Mouse (Mus musculus): ENCODE results near the gene Ldhd. TPM values are rescaled to one million over a fixed set of nuclear protein-coding genes. Genes with fewer than 3 reads are reported as not detected.
A peak's percentile ranks its signal among the peaks of the same experiment; 100 is the strongest.

Gene Ldhd
- polyA plus RNA-seq, 1 experiment from 2014 or later = 1.3 TPM

DNA sequence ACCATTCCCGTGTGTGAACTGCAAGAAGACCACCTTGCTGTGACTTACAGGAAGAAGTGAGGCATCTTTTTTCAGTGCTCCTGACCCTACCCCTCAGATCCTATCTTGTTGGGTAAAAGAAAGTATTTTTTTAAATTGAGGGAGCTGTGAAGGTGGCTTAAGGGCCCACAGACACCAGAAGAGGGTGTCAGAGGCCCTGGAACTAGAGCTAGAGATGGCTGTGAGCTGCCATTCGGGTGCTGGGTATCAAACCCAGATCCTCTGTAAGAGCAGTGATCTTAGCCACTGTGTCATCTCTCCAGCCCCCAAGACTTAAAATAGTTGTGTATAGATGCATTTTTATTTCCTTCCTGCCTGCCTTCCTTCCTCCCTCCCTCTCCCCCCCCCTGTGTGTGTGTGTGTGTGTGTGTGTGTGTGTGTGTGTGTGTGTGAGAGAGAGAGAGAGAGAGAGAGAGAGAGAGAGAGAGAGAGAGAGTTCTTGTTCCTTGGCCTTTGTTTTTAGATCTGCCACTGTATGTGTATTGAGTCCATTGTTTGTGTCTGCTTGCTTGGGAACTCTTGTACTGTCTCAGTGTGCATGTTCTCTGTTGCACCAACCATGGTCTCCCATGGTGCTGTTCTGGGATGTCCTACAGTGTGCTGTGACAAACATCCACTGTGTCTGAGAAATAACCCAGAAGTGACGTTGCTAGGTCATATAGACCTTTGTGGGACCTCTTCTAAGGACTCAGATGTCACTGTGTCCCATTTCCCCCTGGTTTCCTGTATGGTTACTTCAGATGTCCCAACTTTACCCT lies 35.9 kb downstream of the Ldhd start:
- Histone ChIP-seq H3K9me3 (replicated peaks; ENCODE audit: control insufficient read depth, low read length, poor library complexity, severe bottlenecking) (no peaks in the 10 kb centered on the region), H3K36me3 (ENCODE audit: control insufficient read depth, insufficient read depth, low read length) (no peaks in the 10 kb centered on the region), H3K4me3 (ENCODE audit: low read depth, low read length) (no peak overlapping the region), H3K27ac (ENCODE audit: low read length) (no peak overlapping the region), H3K4me1 (ENCODE audit: control insufficient read depth, insufficient read depth, low read length) (peaks cover 20% of the 10 kb centered on the region), H3K9ac (ENCODE audit: low read depth, low read length) (no peak overlapping the region), H3K27me3 (ENCODE audit: control insufficient read depth, insufficient read depth, low read depth, low read length) (no peaks in the 10 kb centered on the region), H3K4me2 (ENCODE audit: low read length) (no peak overlapping the region)
- ATAC-seq = no peak
- 89% methylated on average over 3 of the region's 3 CpGs for WGBS

- Histone ChIP-seq H3K27ac (ENCODE audit: low read length) (no peak overlapping the region), H3K4me3 (ENCODE audit: low read depth, low read length) (no peak overlapping the region), H3K4me1 (ENCODE audit: control insufficient read depth, insufficient read depth, low read length) (peaks cover 20% of the 10 kb centered on the region), H3K9me3 (replicated peaks; ENCODE audit: control insufficient read depth, low read length, poor library complexity, severe bottlenecking) (no peaks in the 10 kb centered on the region), H3K27me3 (ENCODE audit: control insufficient read depth, insufficient read depth, low read depth, low read length) (no peaks in the 10 kb centered on the region), H3K36me3 (ENCODE audit: control insufficient read depth, insufficient read depth, low read length) (no peaks in the 10 kb centered on the region), H3K9ac (ENCODE audit: low read depth, low read length) (no peak overlapping the region), H3K4me2 (ENCODE audit: low read length) (no peak overlapping the region)
- WGBS = 66% methylated on average over 7 of the region's 7 CpGs
- no peak for ATAC-seq
Observed at GRCm38 (mm10) chr8:111592390-111592910, 37.7 kb downstream of the Ldhd start.

GRCm38 (mm10) chr8:111591176-111591575 lies 39.0 kb downstream of the Ldhd start:
- Histone ChIP-seq H3K27ac (ENCODE audit: low read length) (no peak overlapping the region), H3K4me1 (ENCODE audit: control insufficient read depth, insufficient read depth, low read length) (peaks cover 14% of the 10 kb centered on the region), H3K9ac (ENCODE audit: low read depth, low read length) (no peak overlapping the region), H3K4me2 (ENCODE audit: low read length) (no peak overlapping the region), H3K4me3 (ENCODE audit: low read depth, low read length) (no peak overlapping the region), H3K27me3 (ENCODE audit: control insufficient read depth, insufficient read depth, low read depth, low read length) (no peaks in the 10 kb centered on the region), H3K36me3 (ENCODE audit: control insufficient read depth, insufficient read depth, low read length) (no peaks in the 10 kb centered on the region), H3K9me3 (replicated peaks; ENCODE audit: control insufficient read depth, low read length, poor library complexity, severe bottlenecking) (no peaks in the 10 kb centered on the region)
- no peak for ATAC-seq

GRCm38 (mm10) chr8:111590214-111590613 lies 40.0 kb downstream of the Ldhd start:
- no peak for ATAC-seq
- Histone ChIP-seq H3K4me3 (ENCODE audit: low read depth, low read length) (no peak overlapping the region), H3K4me2 (ENCODE audit: low read length) (no peak overlapping the region), H3K27ac (ENCODE audit: low read length) (no peak overlapping the region), H3K9ac (ENCODE audit: low read depth, low read length) (no peak overlapping the region), H3K36me3 (ENCODE audit: control insufficient read depth, insufficient read depth, low read length) (no peaks in the 10 kb centered on the region), H3K9me3 (replicated peaks; ENCODE audit: control insufficient read depth, low read length, poor library complexity, severe bottlenecking) (no peaks in the 10 kb centered on the region), H3K27me3 (ENCODE audit: control insufficient read depth, insufficient read depth, low read depth, low read length) (no peaks in the 10 kb centered on the region), H3K4me1 (ENCODE audit: control insufficient read depth, insufficient read depth, low read length) (peaks cover 10% of the 10 kb centered on the region)
- 87% methylated on average over 3 of the region's 3 CpGs for WGBS

- H3K4me1 ChIP-seq (ENCODE audit: control insufficient read depth, insufficient read depth, low read length) = peaks cover 7% of the 10 kb centered on the region; the same call in 1 of the 2 replicates
- WGBS = 94% methylated on average over 2 of the region's 2 CpGs
- no peak overlapping the region for H3K4me3 ChIP-seq (ENCODE audit: low read depth, low read length)
- no peaks in the 10 kb centered on the region for H3K36me3 ChIP-seq (ENCODE audit: control insufficient read depth, insufficient read depth, low read length)
- no peaks in the 10 kb centered on the region for H3K27me3 ChIP-seq (ENCODE audit: control insufficient read depth, insufficient read depth, low read depth, low read length)
- H3K9ac ChIP-seq (ENCODE audit: low read depth, low read length) = no peak overlapping the region
- H3K27ac ChIP-seq (ENCODE audit: low read length) = no peak overlapping the region
- no peak overlapping the region for H3K4me2 ChIP-seq (ENCODE audit: low read length)
- ATAC-seq = no peak
- H3K9me3 ChIP-seq (replicated peaks; ENCODE audit: control insufficient read depth, low read length, poor library complexity, severe bottlenecking) = no peaks in the 10 kb centered on the region
Observed at GRCm38 (mm10) chr8:111588336-111588735, 41.8 kb downstream of the Ldhd start.

- Histone ChIP-seq H3K4me3 (ENCODE audit: low read depth, low read length) (no peak overlapping the region), H3K36me3 (ENCODE audit: control insufficient read depth, insufficient read depth, low read length) (no peaks in the 10 kb centered on the region), H3K4me2 (ENCODE audit: low read length) (no peak overlapping the region), H3K27ac (ENCODE audit: low read length) (no peak overlapping the region), H3K4me1 (ENCODE audit: control insufficient read depth, insufficient read depth, low read length) (peaks cover 9% of the 10 kb centered on the region; the same call in 1 of the 2 replicates), H3K27me3 (ENCODE audit: control insufficient read depth, insufficient read depth, low read depth, low read length) (no peaks in the 10 kb centered on the region), H3K9me3 (replicated peaks; ENCODE audit: control insufficient read depth, low read length, poor library complexity, severe bottlenecking) (no peaks in the 10 kb centered on the region), H3K9ac (ENCODE audit: low read depth, low read length) (no peak overlapping the region)
- ATAC-seq = no peak
- 92% methylated on average over 1 of the region's 1 CpGs for WGBS
Observed at GRCm38 (mm10) chr8:111587545-111588094, 42.6 kb downstream of the Ldhd start.

- no peaks in the 10 kb centered on the region for H3K9me3 ChIP-seq (replicated peaks; ENCODE audit: control insufficient read depth, low read length, poor library complexity, severe bottlenecking)
- H3K27ac ChIP-seq (ENCODE audit: low read length) = no peak overlapping the region
- H3K36me3 ChIP-seq (ENCODE audit: control insufficient read depth, insufficient read depth, low read length) = no peaks in the 10 kb centered on the region
- 98% methylated on average over 3 of the region's 3 CpGs for WGBS
- peaks cover 11% of the 10 kb centered on the region for H3K4me1 ChIP-seq (ENCODE audit: control insufficient read depth, insufficient read depth, low read length)
- H3K9ac ChIP-seq (ENCODE audit: low read depth, low read length) = no peak overlapping the region
- no peak overlapping the region for H3K4me2 ChIP-seq (ENCODE audit: low read length)
- no peak for ATAC-seq
- H3K27me3 ChIP-seq (ENCODE audit: control insufficient read depth, insufficient read depth, low read depth, low read length) = no peaks in the 10 kb centered on the region
- H3K4me3 ChIP-seq (ENCODE audit: low read depth, low read length) = no peak overlapping the region
Observed at GRCm38 (mm10) chr8:111584946-111585345, 45.2 kb downstream of the Ldhd start.

- H3K27ac ChIP-seq (ENCODE audit: low read length) = peak overlapping the region; percentile 42; the same call in 1 of the 2 replicates
- WGBS = 32% methylated on average over 3 of the region's 3 CpGs
Observed at GRCm38 (mm10) chr8:111582386-111582785, 47.8 kb downstream of the Ldhd start.

DNA sequence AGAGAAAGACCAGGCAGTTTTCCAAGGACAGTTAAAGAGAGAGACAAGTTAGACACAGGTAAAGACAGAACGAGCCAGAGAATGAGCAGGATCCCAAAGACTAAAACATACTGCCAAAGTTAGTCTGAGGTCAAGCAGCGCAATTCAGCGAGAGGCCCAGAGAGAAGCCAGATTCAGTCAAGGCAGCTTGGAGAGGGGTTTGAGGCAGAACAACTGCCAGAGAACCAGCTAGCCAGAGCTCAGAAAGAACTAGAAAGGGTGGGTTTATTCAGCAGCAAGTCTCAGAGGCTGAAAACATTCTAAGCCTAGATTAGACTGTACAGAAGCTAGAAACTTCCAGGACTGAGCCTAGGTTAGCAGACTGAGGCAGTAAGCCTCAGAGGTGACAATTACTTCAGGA lies 49.9 kb downstream of the Ldhd start:
- Histone ChIP-seq H3K27ac (ENCODE audit: low read length) (no peak overlapping the region), H3K9me3 (replicated peaks; ENCODE audit: control insufficient read depth, low read length, poor library complexity, severe bottlenecking) (no peaks in the 10 kb centered on the region), H3K36me3 (ENCODE audit: control insufficient read depth, insufficient read depth, low read length) (no peaks in the 10 kb centered on the region), H3K27me3 (ENCODE audit: control insufficient read depth, insufficient read depth, low read depth, low read length) (no peaks in the 10 kb centered on the region), H3K4me1 (ENCODE audit: control insufficient read depth, insufficient read depth, low read length) (peaks cover 26% of the 10 kb centered on the region), H3K4me2 (ENCODE audit: low read length) (no peak overlapping the region), H3K4me3 (ENCODE audit: low read depth, low read length) (no peak overlapping the region), H3K9ac (ENCODE audit: low read depth, low read length) (no peak overlapping the region)
- no peak for ATAC-seq
- 85% methylated on average over 3 of the region's 3 CpGs for WGBS

More at GRCm38 (mm10) chr8:111582386-111582785, 47.8 kb downstream of the Ldhd start:
- Histone ChIP-seq H3K4me1 (ENCODE audit: control insufficient read depth, insufficient read depth, low read length) (peaks cover 21% of the 10 kb centered on the region), H3K4me2 (ENCODE audit: low read length) (no peak overlapping the region), H3K4me3 (ENCODE audit: low read depth, low read length) (no peak overlapping the region), H3K9me3 (replicated peaks; ENCODE audit: control insufficient read depth, low read length, poor library complexity, severe bottlenecking) (no peaks in the 10 kb centered on the region), H3K36me3 (ENCODE audit: control insufficient read depth, insufficient read depth, low read length) (no peaks in the 10 kb centered on the region), H3K9ac (ENCODE audit: low read depth, low read length) (no peak overlapping the region), H3K27me3 (ENCODE audit: control insufficient read depth, insufficient read depth, low read depth, low read length) (no peaks in the 10 kb centered on the region)
- ATAC-seq = no peak
